Mouse (Mus musculus) testis, adult 2 months (tissue): ENCODE results near the gene Tmbim7.

Experiments used
- CTCF ChIP-seq: fragments of 200-500 bp; IDR thresholded peaks from 2 replicates; pipeline ENCODE4 v1.5.1; 2012; ENCODE audit warnings: low read depth, mild to moderate bottlenecking, inconsistent platforms, low read length, moderate library complexity; ENCODE audit not compliant: control insufficient read depth, insufficient read depth, insufficient replicate concordance
- POLR2A ChIP-seq: fragments of 200-500 bp; IDR thresholded peaks from 2 replicates; pipeline ENCODE4 v1.6.1; 2012; ENCODE audit warnings: low read depth, mild to moderate bottlenecking, inconsistent platforms, low read length, moderate library complexity; ENCODE audit not compliant: control insufficient read depth

GRCm38 (mm10) chr5:3702180-3702579 is 51.2 kb downstream of the Tmbim7 start:
- TF ChIP-seq CTCF (no peak), POLR2A (no peak)
